Mouse (Mus musculus) G1E (cell line): Measurements from ENCODE around the gene Neurl4. TPM values are rescaled to one million over a fixed set of nuclear protein-coding genes. Genes with fewer than 3 reads are reported as not detected.
"Not testable (repeated sequence)": the region's sequence is repeated elsewhere in the genome, so short reads cannot be mapped to it uniquely, and the experiment has no call there.

ENCODE experiments used
- ATAC-seq: 2 replicates; pipeline ENCODE4 v1.8.0; 2016; ENCODE audit warnings: mild to moderate bottlenecking; ENCODE audit not compliant: insufficient number of reproducible peaks, poor library complexity, low FRiP score, severe bottlenecking; ENCODE audit errors: extremely low read depth
- DNase-seq: peaks from one replicate; pipeline ENCODE4 v3.0.0; 2012; ENCODE audit warnings: low spot score
- H3K27me3 ChIP-seq: 2 replicates; pipeline ENCODE4 v1.6.1; 2012; ENCODE audit warnings: mild to moderate bottlenecking, low read length, inconsistent platforms; ENCODE audit not compliant: insufficient read depth
- H3K36me3 ChIP-seq: replicated peaks from 2 replicates; pipeline ENCODE3; 2012; ENCODE audit warnings: mild to moderate bottlenecking, inconsistent platforms
- H3K4me1 ChIP-seq: 2 replicates; pipeline ENCODE4 v1.6.1; 2012; ENCODE audit warnings: low read depth, low read length, inconsistent platforms, mixed read lengths; ENCODE audit not compliant: insufficient read depth
- H3K4me3 ChIP-seq: 2 replicates; pipeline ENCODE4 v1.5.1; 2012; ENCODE audit warnings: low read depth, mild to moderate bottlenecking, inconsistent platforms, low read length, moderate library complexity, mixed read lengths
- H3K9me3 ChIP-seq: replicated peaks from 2 replicates; pipeline ENCODE4 v1.6.1; 2012; ENCODE audit warnings: inconsistent platforms
- CTCF ChIP-seq: IDR thresholded peaks from 2 replicates; pipeline ENCODE4 v1.5.1; 2012; ENCODE audit warnings: low read depth, low read length, inconsistent platforms, mixed read lengths
- GATA1 ChIP-seq: IDR thresholded peaks from 2 replicates; pipeline ENCODE4 v1.6.1; 2012; ENCODE audit warnings: borderline replicate concordance, low read length, inconsistent platforms, mixed read lengths
- GATA2 ChIP-seq: IDR thresholded peaks from 2 replicates; pipeline ENCODE4 v1.6.1; 2012; ENCODE audit warnings: low read depth, low read length, inconsistent platforms, borderline replicate concordance
- POLR2AphosphoS5 ChIP-seq: IDR thresholded peaks from 2 replicates; pipeline ENCODE4 v1.6.1; 2012; ENCODE audit warnings: low read depth, low read length, inconsistent platforms; ENCODE audit not compliant: insufficient replicate concordance
- TAL1 ChIP-seq: conservative IDR thresholded peaks from 2 replicates; pipeline ENCODE4 v1.6.1; 2012; ENCODE audit warnings: low read depth, low read length, inconsistent platforms, mixed read lengths
- polyA plus RNA-seq: library from polyadenylated mRNA; stranded (reverse); fragments of >175 nt; gene quantifications from 2 replicates; pipeline ENCODE4 v1.2.3, GENCODE M21; 2012
- total RNA-seq, 2 experiments: library from RNA; stranded (forward) in 1 of 2; stranded (reverse) in 1 of 2; fragments of 200-1000 nt in 1 of 2; fragments of >200 nt in 1 of 2; fragmentation: Nextera tagmentation in 1 of 2; gene quantifications; 2 replicates each; pipeline ENCODE4 v1.2.3; 2014 to 2017

Gene Neurl4
- total and polyA plus RNA-seq, 3 experiments: 25.7 to 87.0 (median 27.2) TPM

- H3K4me3 ChIP-seq: peak within 1 kb of the TSS; percentile 68; the same call in 1 of the 2 replicates
- no peak for TF ChIP-seq GATA2
- TF ChIP-seq CTCF: no peak
- TF ChIP-seq TAL1: no peak
- no peak for TF ChIP-seq GATA1
- no peak for TF ChIP-seq POLR2AphosphoS5
- H3K9me3 ChIP-seq: no peaks in the 10 kb centered on the region
- DNase-seq (peak; percentile 98), ATAC-seq (peak; percentile 92)
- H3K36me3 ChIP-seq: no peaks in the 10 kb centered on the region
- peaks cover 55% of the 10 kb centered on the region for H3K27me3 ChIP-seq
- peaks cover 45% of the 10 kb centered on the region for H3K4me1 ChIP-seq
Measured at GRCm38 (mm10) chr11:69948066-69948762, 47.3 kb downstream of the Neurl4 start, which contains the start of gene Slc2a4. Gene Slc2a4, minus strand, starts transcription at chr11:69948188.

DNA sequence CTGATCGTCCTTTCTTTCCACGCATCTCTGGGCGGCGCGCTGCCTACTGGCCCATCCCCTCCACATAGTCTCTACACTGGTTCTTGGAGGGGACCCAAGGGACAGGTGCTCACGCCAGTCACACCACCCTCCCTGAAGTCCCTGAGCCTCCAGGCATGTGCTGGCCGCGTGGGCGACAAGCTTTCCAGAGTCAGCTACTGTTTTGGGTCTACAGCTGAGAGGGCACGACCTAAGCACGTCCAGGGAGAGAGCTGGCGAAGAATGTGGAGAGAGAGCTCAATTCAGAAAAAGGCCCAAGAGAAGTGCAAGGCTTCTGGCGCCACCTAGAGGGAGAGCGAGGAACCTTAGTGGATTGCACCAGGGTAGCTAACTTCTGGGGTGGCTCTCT, 47.9 kb downstream of the Neurl4 start:
- H3K4me1 ChIP-seq: peaks cover 50% of the 10 kb centered on the region
- peaks cover 54% of the 10 kb centered on the region for H3K27me3 ChIP-seq
- peak; percentile 25; the same call in 1 of the 2 replicates for ATAC-seq

DNA sequence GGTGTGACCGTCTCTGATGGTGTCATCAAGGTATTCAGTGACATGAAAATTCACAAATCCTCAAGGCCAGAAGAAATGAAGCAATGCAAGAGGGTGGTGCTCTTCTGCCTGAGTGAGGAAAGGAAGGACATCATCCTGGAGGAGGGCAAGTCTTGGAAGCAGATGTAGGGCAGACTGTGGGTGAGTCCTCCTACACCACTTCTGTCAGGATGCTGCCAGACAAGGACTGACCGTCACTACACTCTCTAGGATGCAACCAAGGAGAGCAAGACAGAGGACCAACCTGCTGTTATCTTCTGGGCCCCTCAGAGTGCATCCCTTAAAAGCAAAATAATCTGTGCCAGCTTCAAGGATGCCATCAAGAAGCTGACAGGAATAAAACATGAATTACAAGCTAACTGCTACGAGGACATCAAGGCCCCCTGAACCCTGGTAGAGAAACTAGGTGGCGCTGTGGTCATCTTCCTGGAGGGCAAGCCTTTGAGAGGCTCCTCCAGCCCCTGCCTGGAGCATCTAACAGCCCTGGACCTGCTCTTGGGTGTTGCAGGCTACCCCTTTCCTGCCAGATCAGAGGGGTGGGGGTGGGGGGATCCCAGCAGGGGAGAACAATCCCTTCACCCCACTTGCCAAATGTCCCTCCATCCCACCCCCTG, 50.1 kb downstream of the Neurl4 start:
- no peak for TF ChIP-seq POLR2AphosphoS5
- no peak for TF ChIP-seq CTCF
- no peak for TF ChIP-seq GATA2
- TF ChIP-seq GATA1: no peak
- TF ChIP-seq TAL1: no peak
- Histone ChIP-seq H3K4me3 (no peak overlapping the region), H3K4me1 (peaks cover 44% of the 10 kb centered on the region), H3K9me3 (no peaks in the 10 kb centered on the region), H3K36me3 (no peaks in the 10 kb centered on the region), H3K27me3 (peaks cover 44% of the 10 kb centered on the region)
- DNase-seq (no peak), ATAC-seq (no peak)

More for the DNA sequence above, 47.9 kb downstream of the Neurl4 start:
- no peaks in the 10 kb centered on the region for H3K9me3 ChIP-seq
- TF ChIP-seq CTCF: peak; percentile 95
- TF ChIP-seq POLR2AphosphoS5: no peak
- peak overlapping the region; percentile 68; the same call in 1 of the 2 replicates for H3K4me3 ChIP-seq
- DNase-seq: peak; percentile 74
- no peaks in the 10 kb centered on the region for H3K36me3 ChIP-seq

DNA sequence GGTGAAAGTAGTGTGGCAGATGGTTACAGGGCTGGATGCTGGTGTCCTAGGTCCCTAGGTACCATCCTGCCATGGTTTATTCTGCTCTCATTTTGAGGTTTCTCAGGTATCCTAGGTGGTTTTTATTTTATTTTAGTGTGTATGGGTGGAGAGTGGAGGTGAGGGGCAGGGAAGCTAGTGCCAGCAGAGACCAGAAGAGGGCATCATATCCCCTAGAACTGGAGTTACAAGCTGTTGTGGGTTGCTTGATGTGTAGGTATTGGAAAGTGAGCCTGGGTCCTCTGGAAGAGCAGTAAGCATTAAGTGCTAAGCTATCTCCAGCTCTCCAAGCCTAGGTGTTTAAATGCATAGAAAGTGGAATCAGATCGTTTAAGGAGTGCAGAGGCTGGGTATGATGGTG, 51.4 kb downstream of the Neurl4 start:
- Histone ChIP-seq H3K9me3 (no peaks in the 10 kb centered on the region), H3K36me3 (no peaks in the 10 kb centered on the region), H3K4me3 (no peak overlapping the region), H3K27me3 (peaks cover 44% of the 10 kb centered on the region), H3K4me1 (peaks cover 32% of the 10 kb centered on the region)
- DNase-seq (no peak), ATAC-seq (no peak)
- TF ChIP-seq GATA2: no peak
- TF ChIP-seq GATA1: no peak
- no peak for TF ChIP-seq POLR2AphosphoS5
- TF ChIP-seq CTCF: no peak
- no peak for TF ChIP-seq TAL1

- TF ChIP-seq GATA1 (no peak), POLR2AphosphoS5 (no peak), CTCF (no peak), GATA2 (no peak)
- H3K27me3 ChIP-seq: peaks cover 51% of the 10 kb centered on the region
- no peak overlapping the region for H3K4me3 ChIP-seq
- ATAC-seq: no peak
- peaks cover 20% of the 10 kb centered on the region for H3K4me1 ChIP-seq
- H3K9me3 ChIP-seq: no peaks in the 10 kb centered on the region
- DNase-seq: no peak
- no peaks in the 10 kb centered on the region for H3K36me3 ChIP-seq
Measured at GRCm38 (mm10) chr11:69953267-69953915, 52.5 kb downstream of the Neurl4 start.

DNA sequence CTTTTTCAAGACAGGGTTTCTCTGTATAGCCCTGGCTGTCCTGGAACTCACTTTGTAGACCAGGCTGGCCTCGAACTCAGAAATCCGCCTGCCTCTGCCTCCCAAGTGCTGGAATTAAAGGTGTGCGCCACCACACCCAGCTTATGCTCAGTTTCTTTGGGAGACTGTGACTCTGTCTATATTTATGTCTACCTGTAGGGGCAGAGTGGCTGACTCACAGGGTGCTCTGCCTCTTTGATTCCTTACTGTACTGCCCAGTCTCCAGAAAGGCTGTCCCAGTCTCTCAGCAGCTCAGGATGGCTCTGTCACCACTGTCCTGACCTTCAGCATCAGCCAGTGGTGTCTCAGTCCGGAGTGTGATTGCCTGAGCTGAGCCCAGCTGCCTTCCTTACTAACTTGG, 54.7 kb downstream of the Neurl4 start:
- not testable (repeated sequence) for H3K36me3 ChIP-seq, ATAC-seq, H3K4me3 ChIP-seq, H3K9me3 ChIP-seq, DNase-seq
- peaks cover 10% of the 10 kb centered on the region for H3K4me1 ChIP-seq
- H3K27me3 ChIP-seq: peaks cover 56% of the 10 kb centered on the region

GRCm38 (mm10) chr11:69956218-69956617, 55.3 kb downstream of the Neurl4 start:
- TF ChIP-seq GATA2: no peak
- no peak for TF ChIP-seq TAL1
- ATAC-seq: no peak
- peaks cover 15% of the 10 kb centered on the region for H3K4me1 ChIP-seq
- no peak overlapping the region for H3K4me3 ChIP-seq
- no peaks in the 10 kb centered on the region for H3K36me3 ChIP-seq
- no peak for DNase-seq
- no peaks in the 10 kb centered on the region for H3K9me3 ChIP-seq
- peaks cover 51% of the 10 kb centered on the region for H3K27me3 ChIP-seq
